15 mouse cellular contexts compared by ENCODE assay signal in the genomic region with DNA sequence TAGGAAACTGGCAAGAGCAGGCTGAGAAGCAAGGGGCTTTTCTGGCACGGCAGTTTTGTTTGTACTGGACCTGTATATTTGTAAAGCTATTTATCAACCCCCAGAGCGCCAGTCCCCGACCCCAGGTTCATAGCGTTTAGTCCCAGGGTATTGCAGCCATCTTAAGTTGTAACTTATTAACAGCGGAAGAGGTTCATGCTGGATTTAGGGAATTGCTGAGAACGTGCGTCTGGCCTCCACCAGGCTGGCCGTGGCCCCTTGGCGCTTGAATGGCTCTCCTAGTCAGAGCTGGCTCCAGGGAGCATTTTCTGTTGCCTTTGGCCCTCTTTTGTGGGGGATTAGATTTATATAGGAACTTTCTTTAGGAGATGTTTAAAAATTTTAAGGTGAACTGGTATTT. TPM values are rescaled to one million over a fixed set of nuclear protein-coding genes. Genes with fewer than 3 reads are reported as not detected.
"Had no signal": no experiment of that assay in that cellular context is flagged by ENCODE, and none has a peak within 500 bp of the region (broad histone marks: within the 10 kb centered on the region; RNA-seq: fewer than 3 reads in every experiment).

No protein-coding gene starts in this region.

- ATAC-seq: intestine, embryonic 16.5 days; liver, embryonic 12.5 days; midbrain, embryonic 16.5 days had no signal

- H3K27me3 ChIP-seq: limb, embryonic 15.5 days; liver, embryonic 12.5 days; neural tube, embryonic 15.5 days had no signal

- H3K9me3 ChIP-seq: limb, embryonic 15.5 days; liver, embryonic 12.5 days; megakaryocyte, embryonic 14.5 days; midbrain, embryonic 12.5 days; neural tube, embryonic 15.5 days had no signal

- H3K27ac ChIP-seq: hindbrain, embryonic 14.5 days; limb, embryonic 15.5 days; liver, embryonic 12.5 days; macrophage; neural tube, embryonic 15.5 days; stomach, postnatal 0 days had no signal

- H3K4me1 ChIP-seq: liver, embryonic 12.5 days had no signal

- H3K4me2 ChIP-seq: hindbrain, embryonic 14.5 days; limb, embryonic 15.5 days; liver, embryonic 12.5 days; lung, embryonic 14.5 days; midbrain, embryonic 12.5 days; neural tube, embryonic 15.5 days had no signal

- H3K4me3 ChIP-seq: limb, embryonic 15.5 days; liver, embryonic 12.5 days; megakaryocyte, embryonic 14.5 days; midbrain, embryonic 12.5 days; neural tube, embryonic 15.5 days had no signal

- H3K9ac ChIP-seq: hindbrain, embryonic 14.5 days; limb, embryonic 15.5 days; liver, embryonic 12.5 days; lung, embryonic 14.5 days; midbrain, embryonic 12.5 days; neural tube, embryonic 15.5 days had no signal

- DNase-seq: layer of hippocampus, adult 9-11 months; layer of hippocampus, postnatal 36 days; lung, embryonic 14.5 days; lung, postnatal 10 days; thymus, postnatal 25 days had no signal

RNA-seq across cellular contexts. Expression of gene Fgfr3, which starts 14.8 kb away (rescaled TPM):
- polyA plus RNA-seq: macrophage had no signal
